Mouse (Mus musculus): ENCODE results near the gene Btbd11.

The Btbd11 gene

DNA sequence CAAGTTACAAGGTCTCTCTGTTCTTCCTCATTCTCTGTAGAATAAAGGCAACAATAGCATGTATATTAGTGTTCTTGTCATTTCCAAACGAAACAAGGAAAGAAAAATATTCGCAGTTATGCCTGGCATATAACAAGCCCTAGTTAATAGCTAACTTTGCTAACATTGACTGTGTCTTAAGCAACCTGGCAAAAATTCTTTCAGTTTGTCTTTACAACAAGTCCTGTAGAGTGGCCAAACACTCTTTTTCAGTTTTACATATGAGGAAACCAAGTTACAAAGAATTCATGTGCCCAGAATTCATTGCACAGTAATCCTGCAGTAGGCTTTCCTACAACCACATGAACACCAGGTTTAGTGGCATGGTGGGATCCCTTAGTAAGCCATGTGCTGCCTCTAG lies 203.4 kb downstream of the Btbd11 start:
- in situ Hi-C loops (cut with MboI, MseI), result no loop called here

DNA sequence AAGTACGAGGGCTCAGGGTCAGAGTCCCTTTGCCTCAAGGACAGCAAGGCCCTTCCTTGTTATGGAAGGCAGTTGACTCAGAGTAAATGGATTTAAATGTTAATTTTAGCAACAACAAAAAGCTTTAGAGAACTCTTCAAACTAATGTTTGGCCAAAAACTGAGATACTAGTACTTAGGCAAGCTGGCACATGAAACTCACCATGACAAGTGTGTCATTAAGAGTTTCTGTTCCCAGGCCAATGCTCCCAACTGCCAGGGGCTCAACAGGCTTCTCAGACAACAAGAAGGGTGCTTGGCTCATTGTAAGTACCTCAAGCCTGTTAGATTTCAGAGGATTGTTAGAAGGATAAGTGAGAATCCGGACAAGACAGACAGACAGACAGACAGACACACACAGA lies 204.7 kb downstream of the Btbd11 start:
- in situ Hi-C loops (cut with MboI, MseI), result no loop called here

DNA sequence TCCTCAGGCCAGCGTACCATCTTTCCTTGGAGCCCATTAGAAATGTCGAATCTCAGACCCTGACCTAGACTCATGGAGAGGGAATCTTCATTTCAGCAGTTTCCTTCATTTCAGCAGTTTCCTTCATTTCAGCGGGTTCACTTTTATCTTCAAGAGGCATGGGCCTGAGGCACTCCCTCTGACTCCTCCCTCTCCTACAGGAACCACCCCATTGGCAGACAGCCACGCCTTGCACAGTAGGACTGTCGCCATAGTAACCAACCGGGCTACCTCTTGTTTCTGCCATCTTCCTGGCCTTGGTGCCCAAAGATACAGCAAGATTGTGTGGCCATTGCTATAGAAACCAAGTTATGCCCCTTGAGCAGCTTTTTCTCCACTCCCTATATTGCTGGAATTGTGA lies 205.4 kb downstream of the Btbd11 start:
- in situ Hi-C loops (cut with MboI, MseI), result no loop called here

DNA sequence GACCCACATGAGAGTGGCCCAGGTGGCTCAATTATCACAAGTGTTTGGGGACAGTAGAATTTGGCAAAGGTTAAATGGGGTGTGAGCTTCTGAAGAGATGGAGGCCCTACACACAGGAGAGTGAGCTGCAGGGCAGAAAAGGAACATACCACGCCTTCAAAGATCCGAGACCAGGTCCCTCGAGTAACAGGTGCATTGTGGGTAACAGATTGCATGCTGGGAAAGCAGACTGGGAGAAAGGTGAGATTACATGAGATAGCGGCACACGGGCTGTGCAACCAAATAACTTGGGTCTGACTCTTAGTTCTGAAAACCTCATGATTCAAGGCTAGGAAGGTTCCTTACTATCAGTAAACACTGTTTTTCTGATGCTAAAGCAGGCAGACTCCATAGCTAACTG lies 209.7 kb downstream of the Btbd11 start:
- in situ Hi-C loops (cut with MboI, MseI), result no loop called here

DNA sequence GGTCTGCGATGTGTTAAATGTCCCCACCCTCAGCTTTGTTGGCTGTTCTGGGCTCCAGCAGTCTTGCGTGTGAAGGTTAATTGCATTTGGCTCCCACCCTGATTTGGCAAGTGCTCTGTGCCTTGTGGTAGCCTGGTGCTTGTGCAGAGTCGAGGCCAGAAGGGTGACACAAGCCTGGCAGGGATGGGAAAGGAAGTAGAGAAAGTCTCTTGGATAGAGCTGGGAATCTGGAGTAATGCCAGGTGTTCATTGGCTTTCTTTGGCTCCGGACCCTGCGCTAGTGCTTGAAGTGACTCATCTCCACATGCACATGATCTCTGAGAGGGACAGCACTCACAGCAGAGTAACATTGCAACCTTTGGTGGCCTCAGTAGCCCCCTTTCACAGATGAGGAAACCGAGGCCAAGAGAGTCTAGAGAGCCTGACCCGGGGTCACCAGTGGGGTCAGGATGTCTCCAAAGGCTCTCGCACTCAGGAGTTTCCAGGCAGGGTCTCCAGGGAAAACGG lies 211.5 kb downstream of the Btbd11 start:
- in situ Hi-C loops (cut with MboI, MseI), result no loop called here

DNA sequence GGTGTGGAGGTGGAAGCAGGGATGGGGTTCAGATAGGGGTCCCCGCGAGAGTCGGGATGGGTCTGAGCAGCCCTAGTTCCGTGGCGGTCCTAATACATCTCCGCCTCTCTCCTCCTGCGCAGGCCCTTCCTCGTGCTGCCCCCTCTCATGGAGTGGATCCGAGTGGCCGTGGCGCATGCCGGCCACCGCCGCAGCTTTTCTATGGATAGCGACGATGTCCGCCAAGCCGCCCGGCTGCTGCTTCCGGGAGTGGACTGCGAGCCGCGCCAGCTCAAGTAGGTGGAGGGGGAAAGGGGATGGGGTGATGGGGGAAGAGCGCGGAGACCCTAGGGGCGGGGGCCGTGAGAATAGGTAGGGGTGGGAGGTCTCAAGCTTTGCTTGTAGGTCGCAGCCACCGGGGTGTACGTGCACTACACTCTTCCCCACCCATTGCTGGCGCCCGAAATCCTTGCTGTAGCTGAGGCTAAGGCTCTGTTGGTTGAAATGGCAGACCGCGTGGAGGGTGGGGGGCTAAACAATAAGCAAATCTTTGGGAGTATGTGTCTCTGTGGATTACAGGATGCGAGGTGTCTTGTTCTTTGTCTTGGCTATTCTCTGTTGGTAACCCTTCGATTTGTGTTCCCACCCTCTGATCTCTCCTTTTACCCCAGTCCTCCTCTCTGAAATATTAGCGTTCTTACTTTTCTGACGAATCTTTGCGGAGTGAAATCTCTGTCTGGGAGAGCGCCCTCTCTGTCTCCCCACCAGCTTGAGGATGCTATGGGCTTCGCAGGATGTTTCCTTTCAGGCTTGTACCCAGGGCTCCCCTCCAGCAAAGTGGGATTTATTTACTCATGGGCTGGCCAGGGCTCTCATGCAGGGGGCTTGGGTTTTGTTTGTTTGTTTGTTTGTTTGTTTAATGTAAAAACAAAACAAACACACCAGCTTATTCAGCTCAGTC lies 212.3 kb downstream of the Btbd11 start:
- in situ Hi-C loops (cut with MboI, MseI), result no loop called here

DNA sequence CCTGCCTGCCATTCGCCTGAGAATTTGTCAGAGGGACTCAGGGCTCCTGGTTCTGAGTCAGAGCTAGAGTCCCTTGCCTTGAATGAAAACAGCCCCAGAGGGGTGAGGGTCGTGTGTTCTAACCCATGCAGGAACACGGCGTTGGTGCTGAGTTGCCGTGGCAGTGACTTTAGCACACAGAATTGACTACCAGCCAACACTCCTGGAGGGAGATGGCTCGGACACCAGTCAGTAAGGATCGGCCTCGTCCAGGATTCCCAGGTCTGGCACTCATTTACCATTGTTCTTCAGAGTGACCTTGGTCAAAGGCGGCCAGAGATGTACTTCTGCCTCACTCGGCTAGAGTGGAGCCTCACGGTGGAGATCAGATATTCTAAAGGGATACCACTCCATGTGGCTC lies 215.9 kb downstream of the Btbd11 start:
- in situ Hi-C loops (cut with MboI, MseI), result no loop called here

DNA sequence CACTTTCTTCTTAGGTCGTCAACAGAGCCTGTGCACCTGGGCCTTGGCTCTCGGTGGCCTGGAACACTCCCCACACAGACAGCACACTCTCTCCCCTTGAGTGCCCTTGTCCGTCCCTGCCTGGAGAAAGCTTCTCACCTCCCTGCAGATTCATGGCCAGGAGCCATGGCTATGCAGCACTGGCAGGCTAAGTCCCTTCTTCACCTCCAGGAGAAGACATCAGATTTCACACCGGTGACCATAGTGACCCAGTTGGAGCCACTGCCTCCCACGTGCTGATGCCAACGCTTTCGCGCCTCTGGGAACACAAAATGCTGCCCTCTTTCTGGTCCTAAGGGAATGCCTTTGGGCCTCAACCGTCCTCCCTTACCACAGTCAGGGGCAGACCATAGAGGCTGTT lies 217.9 kb downstream of the Btbd11 start:
- in situ Hi-C loops (cut with MboI, MseI), result no loop called here

DNA sequence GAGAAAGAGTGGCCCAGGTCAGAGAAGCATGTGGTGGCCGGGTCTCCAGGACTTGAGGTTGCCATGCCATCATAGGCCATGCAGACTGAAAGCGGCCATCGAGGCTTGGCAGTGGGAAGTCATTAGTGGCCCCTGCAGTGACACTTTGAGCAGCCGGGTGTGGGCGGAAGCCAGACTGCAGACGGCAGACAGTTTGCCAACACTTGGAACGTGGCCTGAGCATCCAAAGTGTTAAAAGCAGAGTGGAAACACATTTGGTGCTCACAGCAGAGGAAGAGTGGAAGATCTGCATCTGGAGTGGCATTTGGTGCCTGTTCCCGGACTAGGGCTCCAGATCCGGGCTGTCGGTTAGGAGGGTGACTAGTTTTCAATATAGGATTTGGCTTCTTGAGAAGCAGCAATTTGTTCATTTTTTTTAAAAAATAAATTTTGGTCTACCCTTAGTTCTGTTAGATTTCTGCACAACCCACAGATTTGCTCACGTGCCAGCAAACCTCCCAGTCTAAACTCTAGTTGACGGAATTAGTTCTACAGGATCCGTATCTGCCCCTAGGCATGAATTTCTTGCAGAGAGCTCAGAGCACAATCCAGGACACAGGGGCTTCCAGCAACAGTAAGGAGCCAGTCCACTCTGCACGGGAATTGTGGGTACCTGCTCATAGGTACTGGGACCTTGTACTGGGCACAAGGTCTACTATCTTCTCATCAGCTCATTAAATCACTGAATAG lies 222.1 kb downstream of the Btbd11 start:
- in situ Hi-C loops (cut with MboI, MseI), result no loop called here

DNA sequence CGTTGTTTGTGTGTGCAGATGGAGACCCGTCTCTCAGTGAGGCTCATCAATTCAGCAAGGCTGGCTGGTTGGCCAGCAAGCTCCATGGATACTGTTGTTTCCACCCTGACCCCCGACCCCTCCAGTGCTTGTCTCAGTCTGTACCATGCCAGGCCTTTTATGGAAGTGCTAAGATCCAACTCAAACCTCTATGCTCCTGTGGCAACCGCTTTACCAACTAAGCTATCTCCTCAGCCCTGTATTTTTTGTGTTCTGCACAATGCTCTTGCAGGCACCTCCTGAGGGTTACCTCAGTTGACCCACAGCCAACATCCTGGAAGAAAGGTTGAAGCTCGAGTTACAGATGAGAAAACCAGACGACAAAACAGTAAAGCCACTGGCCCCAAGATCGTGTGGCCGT lies 230.5 kb downstream of the Btbd11 start:
- in situ Hi-C loops (cut with MboI, MseI), result no loop called here

DNA sequence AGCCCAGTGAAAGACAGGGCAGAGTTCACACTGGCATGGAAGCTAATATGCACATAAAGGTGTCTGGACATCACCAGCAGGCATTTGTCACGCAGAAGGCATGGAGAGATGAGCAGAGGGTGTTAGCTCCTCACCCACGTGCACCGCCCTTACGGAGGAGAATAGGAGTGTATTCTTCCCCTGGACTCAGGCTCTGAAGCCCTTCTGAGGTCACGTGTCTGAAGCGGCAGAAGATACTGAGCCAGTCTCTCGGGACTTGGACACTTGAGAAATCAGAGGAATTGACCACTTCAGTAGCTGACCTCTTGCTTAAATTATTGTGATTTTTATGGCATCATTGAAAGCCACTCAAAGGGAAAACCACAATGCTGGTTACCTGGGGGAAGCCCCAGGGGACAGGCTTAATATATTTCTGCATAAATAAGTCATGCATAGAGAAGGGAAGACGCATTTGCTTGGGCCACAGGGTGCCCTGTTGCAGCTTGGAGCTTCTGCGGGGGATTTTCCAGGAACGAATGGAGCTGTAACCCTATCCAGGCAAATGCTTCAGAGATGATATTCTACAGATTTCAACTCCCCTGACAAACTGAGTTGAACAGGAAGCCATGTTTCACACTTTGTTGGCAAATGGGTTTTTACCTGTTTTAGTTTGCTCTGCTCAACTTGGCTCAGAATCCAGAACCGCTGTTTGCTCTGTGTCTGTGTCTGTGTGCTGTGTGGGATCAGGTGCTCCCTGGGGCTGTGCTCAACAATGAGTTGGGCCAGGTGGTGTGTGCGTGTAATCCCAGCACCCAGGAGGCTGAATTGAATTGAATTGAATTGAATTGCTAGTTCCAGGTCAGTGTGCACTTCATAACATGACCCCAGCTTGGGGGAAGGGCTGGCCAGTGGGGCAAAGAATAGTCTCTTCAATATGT lies 231.1 kb downstream of the Btbd11 start:
- in situ Hi-C loops (cut with MboI, MseI), result no loop called here

DNA sequence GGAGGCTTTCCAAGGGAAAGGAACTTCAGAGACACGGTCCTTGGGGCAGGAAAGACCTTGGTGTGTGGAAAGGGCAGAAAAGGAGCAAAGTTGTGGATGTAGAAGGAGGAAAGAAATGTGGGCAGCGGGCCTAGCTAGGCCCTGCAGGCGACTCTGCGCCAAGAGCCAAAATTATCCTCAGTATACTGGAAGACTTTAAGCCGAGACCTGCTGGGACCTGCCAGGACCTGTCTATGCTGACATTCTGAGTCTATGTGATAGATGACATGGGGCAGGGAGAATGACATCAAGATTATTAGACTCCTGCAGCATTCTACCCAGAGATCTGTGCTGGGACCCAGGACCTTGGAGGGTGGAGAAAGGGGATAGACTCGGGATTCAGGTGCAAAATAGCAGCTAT lies 234.5 kb downstream of the Btbd11 start:
- in situ Hi-C loops (cut with MboI, MseI), result no loop called here

DNA sequence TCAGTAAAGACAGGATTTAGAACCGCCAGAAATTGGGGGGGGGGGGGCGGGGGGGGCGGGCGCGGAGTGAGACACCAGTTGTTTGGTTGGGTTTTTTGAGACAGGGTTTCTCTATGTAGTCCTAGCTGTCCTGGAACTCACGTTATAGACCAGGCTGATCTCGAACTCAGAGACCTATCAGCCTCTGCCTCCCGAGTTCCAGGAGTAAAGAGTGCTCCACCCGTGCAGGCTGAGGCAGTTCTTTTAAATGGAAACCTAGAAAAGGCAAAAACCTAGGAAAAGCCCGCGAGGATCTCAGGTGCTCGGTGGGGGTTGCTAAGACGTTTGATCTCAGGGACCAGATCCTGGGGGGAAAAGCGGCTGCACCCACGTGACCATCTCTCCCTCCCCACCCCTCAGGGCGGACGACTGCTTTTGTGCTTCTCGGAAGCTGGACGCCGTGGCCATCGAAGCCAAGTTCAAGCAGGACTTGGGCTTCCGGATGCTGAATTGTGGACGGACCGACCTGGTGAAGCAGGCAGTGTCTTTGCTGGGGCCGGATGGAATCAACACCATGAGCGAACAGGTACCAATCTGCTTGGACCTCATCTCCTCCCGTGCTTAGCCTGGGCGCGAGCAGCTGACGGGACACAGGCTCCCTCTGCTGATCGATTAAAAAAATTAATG lies 238.0 kb downstream of the Btbd11 start:
- in situ Hi-C loops (cut with MboI, MseI), result no loop called here

DNA sequence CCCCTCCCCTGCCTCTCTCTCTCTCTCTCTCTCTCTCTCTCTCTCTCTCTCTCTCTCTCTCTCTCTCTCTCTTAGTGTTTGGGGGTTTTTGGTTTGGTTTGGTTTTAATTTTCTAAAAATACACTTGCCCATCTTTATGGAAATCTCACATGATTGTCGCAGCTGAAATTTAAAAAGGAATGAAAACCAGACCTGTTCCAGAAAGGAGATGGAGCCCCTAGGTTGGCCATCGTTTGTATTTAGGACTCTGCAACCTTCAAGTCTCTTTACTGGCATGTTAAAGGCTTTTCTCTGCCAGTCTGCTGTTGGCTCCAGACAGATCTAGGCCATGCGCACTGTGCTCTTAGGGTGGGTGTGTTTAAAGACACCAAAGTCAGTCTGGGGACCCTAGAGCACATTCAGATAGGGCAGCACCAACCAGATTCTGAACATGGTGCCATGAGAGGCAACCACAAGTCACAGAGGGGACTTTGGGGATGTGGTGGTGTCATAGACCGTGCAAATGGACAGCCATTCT lies 238.6 kb downstream of the Btbd11 start:
- in situ Hi-C loops (cut with MboI, MseI), result no loop called here

DNA sequence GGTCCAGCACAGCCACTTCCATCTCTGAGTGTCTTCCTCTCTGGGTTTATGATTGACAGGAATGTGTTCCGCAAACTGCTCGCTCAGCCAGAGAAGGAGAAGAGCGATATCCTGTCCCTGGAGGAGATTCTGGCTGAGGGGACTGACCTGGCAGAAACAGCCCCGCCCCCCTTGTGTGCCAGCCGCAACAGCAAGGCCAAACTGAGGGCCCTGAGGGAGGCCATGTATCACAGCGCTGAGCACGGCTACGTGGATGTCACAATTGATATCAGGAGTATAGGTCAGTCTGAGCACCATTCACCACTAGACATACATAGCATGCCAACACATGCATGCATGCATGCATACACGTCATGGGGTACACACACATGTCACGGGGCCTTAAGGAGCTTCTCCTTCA lies 245.4 kb downstream of the Btbd11 start:
- in situ Hi-C loops (cut with MboI, MseI), result no loop called here

DNA sequence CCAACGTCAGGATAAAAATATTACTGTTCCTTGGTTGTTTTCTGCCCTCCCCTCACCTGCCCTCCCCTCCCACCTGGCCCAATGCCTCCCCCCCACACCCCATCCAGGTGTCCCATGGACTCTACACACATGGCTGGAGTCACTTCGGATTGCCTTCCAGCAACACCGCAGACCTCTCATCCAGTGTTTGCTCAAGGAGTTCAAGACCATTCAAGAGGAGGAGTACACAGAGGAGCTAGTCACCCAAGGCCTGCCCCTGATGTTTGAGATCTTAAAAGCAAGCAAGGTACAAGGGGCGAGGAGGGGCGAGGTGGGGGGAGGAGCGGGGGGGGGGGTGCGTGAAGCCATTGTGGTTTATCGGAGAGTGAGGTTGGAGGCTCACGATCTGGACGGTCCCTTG lies 247.0 kb downstream of the Btbd11 start:
- in situ Hi-C loops (cut with MboI, MseI), result no loop called here

DNA sequence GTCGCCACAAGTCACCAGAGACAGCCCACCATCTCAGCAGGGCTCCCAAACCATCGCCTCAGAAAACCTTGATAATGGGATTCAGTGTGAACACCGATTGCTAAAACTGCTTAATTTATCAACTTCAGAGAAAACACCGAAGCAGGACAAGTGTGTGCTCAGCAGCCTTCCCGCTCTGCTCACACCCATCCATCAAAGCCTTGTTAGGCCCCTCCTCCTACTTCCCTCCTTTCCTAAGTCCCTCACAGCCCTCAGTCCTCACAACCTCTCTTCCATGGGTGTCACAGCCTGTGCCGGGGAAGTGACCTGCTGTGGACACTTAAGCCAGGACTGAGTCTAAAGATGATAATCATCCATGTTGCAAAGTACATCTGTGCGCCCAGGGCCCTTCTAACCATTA lies 251.0 kb downstream of the Btbd11 start:
- in situ Hi-C loops (cut with MboI, MseI), result no loop called here

DNA sequence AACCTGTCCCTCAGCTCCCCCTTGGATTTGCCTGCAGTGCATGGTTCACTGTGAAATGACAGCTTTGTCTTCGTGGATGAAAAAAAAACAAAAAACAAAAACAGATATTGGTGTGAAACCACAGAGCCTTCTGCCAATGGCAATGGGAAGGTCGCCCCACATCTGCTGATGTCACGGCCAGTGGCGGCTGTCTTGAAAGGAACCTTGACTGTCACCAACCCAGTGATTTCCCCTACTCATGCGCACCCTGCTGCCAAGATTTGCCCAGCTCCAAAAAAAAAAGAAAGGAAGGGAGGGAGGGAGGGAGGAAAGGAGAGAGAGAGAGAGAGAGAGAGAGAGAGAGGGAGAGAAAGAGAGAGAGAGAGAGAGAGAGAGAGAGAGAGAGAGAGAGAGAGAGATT lies 251.5 kb downstream of the Btbd11 start:
- in situ Hi-C loops (cut with MboI, MseI), result no loop called here

DNA sequence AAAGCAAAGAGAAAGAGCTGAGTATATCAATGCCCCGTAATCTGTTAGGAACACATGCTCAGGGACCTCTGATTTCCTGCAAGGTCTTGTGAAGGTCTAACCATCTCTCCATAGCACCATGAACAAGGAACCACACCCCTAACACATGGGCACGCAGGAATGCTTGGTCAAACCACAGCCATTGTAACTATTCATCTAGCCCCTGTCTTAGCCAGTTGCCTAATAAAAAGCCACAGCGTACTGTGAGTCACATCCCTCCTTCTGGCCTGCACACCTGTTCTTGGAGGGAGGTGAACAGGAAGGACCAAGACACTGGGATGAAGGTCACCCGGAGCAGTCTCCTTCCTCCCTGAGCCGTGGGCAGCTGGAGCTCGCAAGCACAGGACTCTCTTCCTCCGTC lies 253.0 kb downstream of the Btbd11 start:
- in situ Hi-C loops (cut with MboI, MseI), result no loop called here

DNA sequence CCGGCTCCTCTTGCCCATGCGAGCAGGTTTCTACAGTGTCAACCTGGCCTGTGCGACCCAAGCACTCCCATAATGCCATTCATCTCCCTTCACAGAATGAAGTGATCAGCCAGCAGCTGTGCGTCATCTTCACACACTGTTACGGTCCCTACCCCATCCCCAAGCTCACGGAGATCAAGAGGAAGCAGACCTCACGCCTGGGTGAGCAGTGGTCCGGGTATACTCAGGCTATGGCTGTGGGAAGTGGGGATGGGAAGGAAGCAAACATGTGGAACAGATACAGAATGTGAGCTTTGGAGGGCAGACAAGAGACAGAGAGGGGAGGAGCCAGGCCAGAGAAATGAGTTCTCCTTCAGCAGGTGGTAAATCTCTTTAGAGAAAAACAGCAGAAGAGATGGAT lies 253.8 kb downstream of the Btbd11 start:
- in situ Hi-C loops (cut with MboI, MseI), result no loop called here

DNA sequence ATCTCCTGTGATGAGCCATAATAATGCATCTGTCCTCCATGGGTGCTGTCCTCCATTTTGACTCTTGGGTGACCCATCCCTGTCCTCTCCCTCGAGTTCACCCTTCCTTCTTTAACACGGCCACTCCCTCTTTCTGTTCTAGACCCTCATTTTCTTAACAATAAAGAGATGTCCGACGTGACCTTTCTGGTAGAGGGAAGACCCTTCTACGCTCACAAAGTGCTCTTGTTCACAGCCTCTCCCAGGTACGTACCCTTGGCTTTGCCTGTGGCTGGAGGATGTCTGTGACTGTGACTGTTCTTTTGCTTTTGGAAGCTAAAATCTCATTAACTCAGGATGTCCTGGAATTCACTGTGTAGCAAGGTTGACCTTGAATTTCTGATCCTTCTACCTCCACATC lies 258.7 kb downstream of the Btbd11 start:
- in situ Hi-C loops (cut with MboI, MseI), result no loop called here

Data from T-helper 2 cell (primary cell).